17 mouse cellular contexts compared by ENCODE assay signal in genomic region chr7:133510926-133511325, GRCm38 (mm10).
DNase-seq lines count a peak whose midpoint lies in the region; ATAC-seq and TF ChIP-seq lines count a peak whose summit lies in the region.
"Had no signal": no experiment of that assay in that cellular context is flagged by ENCODE, and none has a peak within 500 bp of the region (broad histone marks: within the 10 kb centered on the region; RNA-seq: fewer than 3 reads in every experiment).

No protein-coding gene starts in this region.

- H3K4me3 ChIP-seq in intestine, embryonic 14.5 days (ENCODE audit: low read depth, low read length), result no peak overlapping the region
- H3K4me3 ChIP-seq in intestine, embryonic 15.5 days (replicated peaks), result no peak overlapping the region
- H3K4me3 ChIP-seq in limb, embryonic 14.5 days (replicated peaks; ENCODE audit: low read length), result no peak overlapping the region
- H3K4me3 ChIP-seq: erythroblast, embryonic 14.5 days; midbrain, embryonic 10.5 days; myocyte had no signal

- no peaks in the 10 kb centered on the region for H3K9me3 ChIP-seq in intestine, embryonic 14.5 days (ENCODE audit: control insufficient read depth, low read length)
- no peaks in the 10 kb centered on the region for H3K9me3 ChIP-seq in intestine, embryonic 15.5 days
- no peaks in the 10 kb centered on the region for H3K9me3 ChIP-seq in limb, embryonic 14.5 days (ENCODE audit: control insufficient read depth, low read length)
- H3K9me3 ChIP-seq: midbrain, embryonic 10.5 days had no signal

- no peaks in the 10 kb centered on the region for H3K4me1 ChIP-seq in intestine, embryonic 14.5 days (replicated peaks; ENCODE audit: control insufficient read depth, insufficient read depth, low read length)
- 0 out of 2 replicates have a peak, but pooled peaks cover 3% of the 10 kb centered on the region for H3K4me1 ChIP-seq in intestine, embryonic 15.5 days (replicated peaks)
- no peaks in the 10 kb centered on the region for H3K4me1 ChIP-seq in limb, embryonic 14.5 days (ENCODE audit: control insufficient read depth, insufficient read depth, low read length)

- ATAC-seq in intestine, embryonic 14.5 days (replicated peaks; ENCODE audit: low FRiP score, low TSS enrichment, low read depth), result no peak
- no peak for ATAC-seq in intestine, embryonic 15.5 days
- no peak for ATAC-seq in limb, embryonic 14.5 days (ENCODE audit: low FRiP score, low read depth)
- ATAC-seq: forebrain, embryonic 16.5 days; intestine, embryonic 16.5 days had no signal

- H3K36me3 ChIP-seq in intestine, embryonic 14.5 days (ENCODE audit: control insufficient read depth, insufficient read depth, low read length), result no peaks in the 10 kb centered on the region
- H3K36me3 ChIP-seq in intestine, embryonic 15.5 days, result no peaks in the 10 kb centered on the region
- H3K36me3 ChIP-seq in limb, embryonic 14.5 days (ENCODE audit: control insufficient read depth, insufficient read depth, low read length), result no peaks in the 10 kb centered on the region
- H3K36me3 ChIP-seq: midbrain, embryonic 10.5 days had no signal

- no peak overlapping the region for H3K9ac ChIP-seq in intestine, embryonic 14.5 days (ENCODE audit: low read length)
- H3K9ac ChIP-seq in intestine, embryonic 15.5 days, result no peak overlapping the region
- H3K9ac ChIP-seq in limb, embryonic 14.5 days (ENCODE audit: low read depth, low read length, severe bottlenecking), result no peak overlapping the region

- peak; percentile 62 for DNase-seq in intestine, embryonic 14.5 days (ENCODE audit: low spot score)
- peak; percentile 15 for DNase-seq in lung, postnatal 14 days
- DNase-seq in lung, postnatal 36 days, result no peak
- peak; percentile 43 for DNase-seq in ZHBTc4 (ENCODE audit: low read depth, low spot score)
- peak; percentile 64 for DNase-seq in limb, embryonic 14.5 days (ENCODE audit: low spot score)
- DNase-seq in layer of hippocampus, adult 9-11 months, result no peak
- DNase-seq: cerebellum, postnatal 25 days; gastrocnemius, postnatal 14 days; left cerebral cortex, postnatal 4 days; right cerebral cortex, postnatal 25 days had no signal

- 44% methylated on average over 5 of the region's 5 CpGs for WGBS in intestine, embryonic 14.5 days
- 39% methylated on average over 5 of the region's 5 CpGs for WGBS in intestine, embryonic 15.5 days
- WGBS in limb, embryonic 14.5 days, result 51% methylated on average over 5 of the region's 5 CpGs

- TF ChIP-seq POLR2A in limb, embryonic 14.5 days (IDR thresholded peaks at IDR 0.05; ENCODE audit: borderline replicate concordance, extremely low read depth, insufficient read depth, insufficient read length), result no peak

- H3K27ac ChIP-seq in intestine, embryonic 14.5 days (ENCODE audit: low read depth), result no peak overlapping the region
- no peak overlapping the region for H3K27ac ChIP-seq in intestine, embryonic 15.5 days
- H3K27ac ChIP-seq in limb, embryonic 14.5 days (replicated peaks; ENCODE audit: low read depth, low read length), result no peak overlapping the region
- H3K27ac ChIP-seq: midbrain, embryonic 10.5 days had no signal

- no peak overlapping the region for H3K4me2 ChIP-seq in intestine, embryonic 14.5 days (ENCODE audit: low read length)
- H3K4me2 ChIP-seq in intestine, embryonic 15.5 days (replicated peaks), result no peak overlapping the region
- H3K4me2 ChIP-seq in limb, embryonic 14.5 days (replicated peaks; ENCODE audit: low read depth, low read length, severe bottlenecking), result no peak overlapping the region
- H3K4me2 ChIP-seq: heart, embryonic 11.5 days had no signal

- no peaks in the 10 kb centered on the region for H3K27me3 ChIP-seq in intestine, embryonic 14.5 days (replicated peaks; ENCODE audit: control insufficient read depth, insufficient read depth, low read length)
- no peaks in the 10 kb centered on the region for H3K27me3 ChIP-seq in intestine, embryonic 15.5 days (replicated peaks)
- no peaks in the 10 kb centered on the region for H3K27me3 ChIP-seq in limb, embryonic 14.5 days (ENCODE audit: control insufficient read depth, insufficient read depth, low read length)

Comparison
In these comparisons a context has a peak if more than half of its experiments do, and no peak if none do; other contexts are left out.
1. DNase-seq: peak in intestine, embryonic 14.5 days (single experiment), lung, postnatal 14 days (single experiment), ZHBTc4 (single experiment) and limb, embryonic 14.5 days (single experiment); none in lung, postnatal 36 days (single experiment) and layer of hippocampus, adult 9-11 months (single experiment).